Comparison of ENCODE assay signal across 18 mouse cellular contexts in the genomic region with DNA sequence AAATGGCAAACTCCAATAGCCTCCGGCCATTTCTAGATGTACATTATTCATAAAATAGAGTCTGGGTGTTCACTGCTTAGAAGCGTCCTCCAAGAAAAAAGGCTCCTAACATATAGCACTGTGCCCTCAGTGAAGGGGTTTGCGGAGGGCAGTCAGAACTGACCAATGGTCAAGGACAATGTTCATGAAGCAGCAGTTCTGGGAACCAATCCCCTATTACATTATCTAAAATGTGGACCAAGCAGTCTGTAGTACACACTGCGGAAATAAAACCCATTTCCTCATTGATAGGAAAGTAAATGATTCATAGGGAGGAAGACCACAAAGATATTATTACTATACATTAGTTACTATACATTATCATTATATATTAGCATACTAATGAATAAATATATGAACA. TPM values are rescaled to one million over a fixed set of nuclear protein-coding genes. Genes with fewer than 3 reads are reported as not detected.
DNase-seq lines count a peak whose midpoint lies in the region; ATAC-seq and TF ChIP-seq lines count a peak whose summit lies in the region.
"Had no signal": no experiment of that assay in that cellular context is flagged by ENCODE, and none has a peak within 500 bp of the region (broad histone marks: within the 10 kb centered on the region; RNA-seq: fewer than 3 reads in every experiment).

No protein-coding gene starts in this region.

- TF ChIP-seq CTCF in kidney, postnatal 0 days (IDR thresholded peaks at IDR 0.05; ENCODE audit: low read depth): no peak
- TF ChIP-seq CTCF in hindbrain, postnatal 0 days (IDR thresholded peaks at IDR 0.05; ENCODE audit: low read depth): no peak

- no peak overlapping the region for H3K4me2 ChIP-seq in kidney, postnatal 0 days (ENCODE audit: low read length)
- H3K4me2 ChIP-seq in intestine, embryonic 16.5 days (ENCODE audit: low read depth, low read length): 0 out of 2 replicates have a peak overlapping the region, but pooled peaks have one; percentile 24
- H3K4me2 ChIP-seq in stomach, embryonic 15.5 days: no peak overlapping the region
- H3K4me2 ChIP-seq in hindbrain, postnatal 0 days (ENCODE audit: low read depth, low read length): no peak overlapping the region
- H3K4me2 ChIP-seq: forebrain, embryonic 12.5 days; hindbrain, embryonic 12.5 days had no signal

- peak overlapping the region; percentile 57 for H3K27ac ChIP-seq in kidney, postnatal 0 days
- 0 out of 2 replicates have a peak overlapping the region, but pooled peaks have one; percentile 45 for H3K27ac ChIP-seq in brown adipose tissue, adult 24 weeks (replicated peaks; ENCODE audit: low read depth, low read length)
- peak overlapping the region; percentile 88 for H3K27ac ChIP-seq in intestine, embryonic 16.5 days (ENCODE audit: low read length)
- peak overlapping the region; percentile 79; the same call in 1 of the 2 replicates for H3K27ac ChIP-seq in stomach, embryonic 15.5 days
- H3K27ac ChIP-seq in hindbrain, postnatal 0 days: no peak overlapping the region
- H3K27ac ChIP-seq: embryonic facial prominence, embryonic 10.5 days; forebrain, embryonic 12.5 days; hindbrain, embryonic 12.5 days; liver, embryonic 14.5 days had no signal

- H3K9me3 ChIP-seq in kidney, postnatal 0 days (replicated peaks; ENCODE audit: low read length): no peaks in the 10 kb centered on the region
- no peaks in the 10 kb centered on the region for H3K9me3 ChIP-seq in intestine, embryonic 16.5 days (ENCODE audit: control insufficient read depth, low read length)
- H3K9me3 ChIP-seq in stomach, embryonic 15.5 days: no peaks in the 10 kb centered on the region
- H3K9me3 ChIP-seq in hindbrain, postnatal 0 days (ENCODE audit: low read length): no peaks in the 10 kb centered on the region
- H3K9me3 ChIP-seq: embryonic facial prominence, embryonic 10.5 days; forebrain, embryonic 12.5 days; hindbrain, embryonic 12.5 days; megakaryocyte, embryonic 14.5 days had no signal

- H3K27me3 ChIP-seq in kidney, postnatal 0 days (ENCODE audit: insufficient read depth, low read length): no peaks in the 10 kb centered on the region
- no peaks in the 10 kb centered on the region for H3K27me3 ChIP-seq in intestine, embryonic 16.5 days (replicated peaks; ENCODE audit: control insufficient read depth, insufficient read depth, low read length)
- no peaks in the 10 kb centered on the region for H3K27me3 ChIP-seq in stomach, embryonic 15.5 days (replicated peaks)
- H3K27me3 ChIP-seq in hindbrain, postnatal 0 days (ENCODE audit: insufficient read depth, low read length): no peaks in the 10 kb centered on the region
- H3K27me3 ChIP-seq: forebrain, embryonic 12.5 days; hindbrain, embryonic 12.5 days; megakaryocyte, embryonic 14.5 days had no signal

- WGBS in kidney, postnatal 0 days: 82% methylated on average over 4 of the region's 4 CpGs
- 84% methylated on average over 4 of the region's 4 CpGs for WGBS in intestine, embryonic 16.5 days
- 87% methylated on average over 4 of the region's 4 CpGs for WGBS in stomach, embryonic 15.5 days
- 93% methylated on average over 4 of the region's 4 CpGs for WGBS in hindbrain, postnatal 0 days

- peaks cover 26% of the 10 kb centered on the region for H3K4me1 ChIP-seq in kidney, postnatal 0 days (replicated peaks; ENCODE audit: insufficient read depth, low read length)
- peaks cover 16% of the 10 kb centered on the region; the same call in 1 of the 2 replicates for H3K4me1 ChIP-seq in brown adipose tissue, adult 24 weeks (ENCODE audit: control insufficient read depth, insufficient read depth, insufficient read length, low read length)
- peaks cover 20% of the 10 kb centered on the region for H3K4me1 ChIP-seq in intestine, embryonic 16.5 days (ENCODE audit: control insufficient read depth, insufficient read depth, low read length)
- H3K4me1 ChIP-seq in stomach, embryonic 15.5 days: peaks cover 14% of the 10 kb centered on the region
- peaks cover 6% of the 10 kb centered on the region; the same call in 1 of the 2 replicates for H3K4me1 ChIP-seq in hindbrain, postnatal 0 days (ENCODE audit: insufficient read depth, low read length)

- no peak overlapping the region for H3K4me3 ChIP-seq in kidney, postnatal 0 days (replicated peaks; ENCODE audit: low read depth, low read length)
- no peak overlapping the region for H3K4me3 ChIP-seq in brown adipose tissue, adult 24 weeks (ENCODE audit: insufficient read depth, low read depth, low read length)
- H3K4me3 ChIP-seq in intestine, embryonic 16.5 days (ENCODE audit: low read length): no peak overlapping the region
- H3K4me3 ChIP-seq in stomach, embryonic 15.5 days (replicated peaks): no peak overlapping the region
- H3K4me3 ChIP-seq in hindbrain, postnatal 0 days (ENCODE audit: low read length): no peak overlapping the region
- H3K4me3 ChIP-seq: embryonic facial prominence, embryonic 10.5 days; forebrain, embryonic 12.5 days; hindbrain, embryonic 12.5 days; megakaryocyte, embryonic 14.5 days had no signal

- H3K36me3 ChIP-seq in kidney, postnatal 0 days (ENCODE audit: insufficient read depth, low read length): no peaks in the 10 kb centered on the region
- H3K36me3 ChIP-seq in intestine, embryonic 16.5 days (ENCODE audit: control insufficient read depth, insufficient read depth, low read length): no peaks in the 10 kb centered on the region
- H3K36me3 ChIP-seq in stomach, embryonic 15.5 days: no peaks in the 10 kb centered on the region
- H3K36me3 ChIP-seq in hindbrain, postnatal 0 days (ENCODE audit: insufficient read depth, low read length): no peaks in the 10 kb centered on the region
- H3K36me3 ChIP-seq: embryonic facial prominence, embryonic 10.5 days; forebrain, embryonic 12.5 days; hindbrain, embryonic 12.5 days had no signal

- DNase-seq in kidney, postnatal 0 days (ENCODE audit: low spot score): no peak
- no peak for DNase-seq in kidney, postnatal 10 days
- no peak for DNase-seq in urinary bladder, adult 18-20 months (ENCODE audit: low spot score in 2 of 2)
- DNase-seq in hindbrain, postnatal 0 days (ENCODE audit: low spot score): no peak
- DNase-seq: cerebellum, adult 8-10 months; gastrocnemius, postnatal 10 days; heart, adult 18-20 months; kidney, postnatal 14 days; left cerebral cortex, postnatal 4 days had no signal

- ATAC-seq in kidney, postnatal 0 days (replicated peaks; ENCODE audit: low FRiP score, low read depth): no peak
- ATAC-seq in intestine, embryonic 16.5 days: peak; percentile 28
- no peak for ATAC-seq in stomach, embryonic 15.5 days (ENCODE audit: insufficient read depth, low FRiP score, low read depth)
- no peak for ATAC-seq in hindbrain, postnatal 0 days
- ATAC-seq: inflammation-experienced regulatory T-cells, adult 6 months had no signal

- H3K9ac ChIP-seq in kidney, postnatal 0 days (ENCODE audit: low read depth, low read length): no peak overlapping the region
- H3K9ac ChIP-seq in intestine, embryonic 16.5 days (ENCODE audit: low read depth, low read length): no peak overlapping the region
- no peak overlapping the region for H3K9ac ChIP-seq in stomach, embryonic 15.5 days
- H3K9ac ChIP-seq in hindbrain, postnatal 0 days (replicated peaks; ENCODE audit: low read length): no peak overlapping the region
- H3K9ac ChIP-seq: forebrain, embryonic 12.5 days; hindbrain, embryonic 12.5 days; liver, embryonic 14.5 days had no signal

RNA-seq across cellular contexts. Expression of gene Tbc1d14, which starts 32.6 kb away (rescaled TPM):
- polyA plus RNA-seq in kidney, postnatal 0 days (2015; fragmentation: Nextera tagmentation; extraction: Ambion mirVana): 39.7 and 41.6 TPM in 2 replicates
- polyA plus RNA-seq in brown adipose tissue, adult 24 weeks (2012; ENCODE audit: insufficient read depth, insufficient read length, missing spikeins): 8.7 and 8.8 TPM in 2 replicates
- 30.7 and 34.0 TPM in 2 replicates for polyA plus RNA-seq in intestine, embryonic 16.5 days (2015; fragmentation: Nextera tagmentation; extraction: Ambion mirVana)
- polyA plus RNA-seq in stomach, embryonic 15.5 days (2015; fragmentation: Nextera tagmentation; extraction: Ambion mirVana): 28.3 and 31.3 TPM in 2 replicates
- 22.9 and 28.6 TPM in 2 replicates for total RNA-seq in hindbrain, postnatal 0 days (2014; rRNA removed)
- polyA plus RNA-seq in hindbrain, postnatal 0 days (2015; fragmentation: Nextera tagmentation; extraction: Ambion mirVana): 43.2 and 46.4 TPM in 2 replicates
